Mouse (Mus musculus): ENCODE data around the gene Pon3.
A peak's percentile ranks its signal among the peaks of the same experiment; 100 is the strongest.

Gene Pon3

DNA sequence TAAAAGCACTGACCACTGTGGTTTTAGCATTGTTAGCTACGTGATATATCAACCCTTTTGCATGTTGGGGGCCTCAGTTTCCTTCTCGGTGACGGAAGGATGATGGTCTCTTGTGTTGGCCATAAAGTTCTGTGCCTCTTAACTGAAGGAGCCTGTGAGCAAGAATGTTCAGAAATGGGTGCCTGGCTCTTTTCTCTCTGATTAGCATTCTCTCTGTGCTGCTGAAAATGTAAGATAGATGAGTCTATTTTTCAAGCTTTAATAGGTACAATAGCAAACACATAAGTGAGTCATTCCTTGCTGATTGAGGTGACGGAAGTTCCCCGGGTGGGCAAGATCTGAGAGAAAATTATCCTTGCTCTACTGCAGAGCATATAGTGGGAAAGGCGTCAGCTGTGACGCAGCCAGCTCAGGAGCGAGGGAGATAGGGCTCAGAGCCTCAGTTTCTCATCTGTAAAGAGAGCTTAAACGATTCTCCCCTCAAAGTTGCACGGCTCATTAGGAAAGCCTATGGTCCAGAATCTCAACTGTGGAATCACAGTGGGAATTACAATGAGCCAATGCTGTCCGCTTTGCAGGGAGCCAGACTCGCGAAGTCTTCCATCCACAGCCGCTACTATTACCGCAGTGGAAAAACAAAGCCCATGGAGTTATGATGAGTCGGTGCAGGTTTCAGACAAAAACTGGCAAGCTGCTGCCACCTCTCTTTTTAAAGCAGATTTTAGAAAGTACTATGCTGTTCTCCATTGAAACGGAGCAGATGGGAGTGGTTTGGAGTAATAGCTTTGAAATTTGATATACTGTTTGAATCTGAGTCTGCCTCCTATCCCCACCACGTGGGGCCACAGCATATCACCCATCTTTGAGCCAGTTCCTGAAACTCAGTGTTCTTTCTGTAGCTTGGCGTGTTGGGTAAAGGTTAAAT lies 77.9 kb downstream of the Pon3 start:
- DNase-seq = peak in 1 of 2 experiments; percentile 14

DNA sequence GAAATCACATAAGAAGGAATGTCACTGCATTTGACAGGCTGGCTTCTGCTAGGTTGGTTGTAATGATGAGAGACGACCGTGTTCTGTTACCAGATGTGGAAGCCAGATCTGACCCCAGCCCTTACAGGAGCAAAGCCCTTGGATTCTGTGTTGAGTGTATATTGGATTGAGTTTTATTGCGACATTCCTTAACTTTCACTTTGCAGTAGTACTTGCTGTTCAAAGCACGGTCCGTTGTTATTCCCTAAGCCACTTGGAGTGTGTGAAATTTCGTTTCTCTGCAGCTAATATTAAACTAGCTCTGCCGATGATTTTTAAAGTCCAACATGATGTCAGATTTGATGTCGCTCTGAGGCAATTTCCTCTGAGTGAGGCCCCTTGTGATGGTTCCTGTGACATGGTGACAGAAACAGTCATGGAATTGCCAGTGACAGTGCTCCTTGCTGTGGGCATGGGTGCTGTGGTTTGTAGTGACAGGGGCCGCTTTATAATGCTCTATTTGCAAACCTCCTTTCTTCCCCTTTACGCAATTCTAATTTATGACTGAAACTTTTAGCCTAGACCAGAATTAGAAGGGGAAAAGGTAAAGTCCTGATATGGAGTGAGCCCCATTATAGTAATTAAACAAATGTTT lies 81.8 kb downstream of the Pon3 start:
- DNase-seq = no peak

DNA sequence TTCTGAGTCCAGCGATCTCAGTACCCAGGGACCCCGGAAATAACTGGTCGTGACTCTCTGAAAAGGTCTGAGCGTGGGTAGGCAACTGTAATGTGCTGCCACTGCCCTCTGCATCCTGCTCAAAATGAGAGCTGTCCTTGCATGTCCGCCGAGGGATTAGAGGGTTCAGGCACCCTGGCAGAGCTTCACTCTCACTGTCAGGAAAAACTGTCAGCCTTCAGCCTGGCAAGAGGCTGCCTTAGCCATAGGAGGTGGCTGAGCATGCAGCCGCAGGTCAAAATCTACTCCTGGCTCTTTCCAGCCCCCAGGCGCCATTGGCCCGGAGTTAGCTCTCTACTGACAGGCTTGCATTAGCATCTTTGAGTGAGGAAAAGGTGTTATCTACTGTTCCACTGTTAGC lies 83.5 kb downstream of the Pon3 start:
- DNase-seq = peak; percentile 48 to 62

- no peak for DNase-seq
Measured at GRCm38 (mm10) chr6:5171418-5171817, 84.7 kb downstream of the Pon3 start.

All from cerebellum, postnatal 14 days (tissue).